Mouse (Mus musculus): Measurements from ENCODE around the gene Zfp704. TPM values are rescaled to one million over a fixed set of nuclear protein-coding genes. Genes with fewer than 3 reads are reported as not detected.

Gene Zfp704
- 2.3 and 4.0 TPM in 2 replicates for polyA plus RNA-seq (2012; ENCODE audit: insufficient read depth, insufficient read length, missing spikeins)

DNA sequence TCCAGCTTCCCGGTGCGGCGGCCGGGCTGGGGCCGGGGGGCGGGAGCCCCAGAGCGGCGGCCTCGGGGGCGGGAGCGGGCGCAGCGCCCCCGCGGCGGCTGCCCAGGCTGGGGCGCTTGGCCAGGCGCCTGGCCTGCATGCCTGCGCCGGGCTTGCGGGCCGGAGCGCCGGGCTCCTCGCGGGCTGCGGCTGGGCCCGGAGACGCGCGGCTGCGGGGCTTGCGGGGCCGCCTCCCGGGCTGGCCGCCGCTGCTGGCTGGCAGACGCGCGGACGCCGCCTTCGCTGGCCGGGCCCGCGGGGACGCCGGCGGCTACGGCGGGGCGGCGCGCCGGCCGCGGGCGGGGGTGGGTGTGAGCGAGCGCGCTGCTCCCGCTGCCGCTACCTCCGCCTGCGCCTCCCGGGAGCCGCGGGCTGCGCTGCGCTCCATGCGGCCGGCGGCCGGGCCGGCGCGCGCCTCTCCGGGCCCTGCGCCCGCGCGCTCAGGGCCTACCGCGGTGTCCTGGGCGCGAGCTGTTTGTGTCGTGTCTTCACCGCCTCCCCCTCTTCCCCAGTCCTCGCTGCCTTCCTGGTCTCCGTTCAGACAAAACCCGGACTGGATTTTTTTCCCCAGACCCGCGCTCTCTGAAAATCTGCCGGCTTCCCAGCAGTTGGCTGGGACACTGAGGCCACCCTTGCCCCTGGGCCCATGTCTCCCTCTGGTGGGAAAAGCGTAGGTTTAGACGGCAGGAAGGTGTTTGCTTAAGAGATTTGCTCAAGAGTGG lies at the start of gene Zfp704:
Zfp704 (minus strand) TSS at position 505 of the 761 bp plus-strand sequence.
- peak within 1 kb of the TSS; percentile 93 for H3K4me3 ChIP-seq (ENCODE audit: insufficient read depth, low read depth, low read length)
- 0 out of 2 replicates have a peak within 1 kb of the TSS, but pooled peaks have one; percentile 3 for H3K27ac ChIP-seq (replicated peaks; ENCODE audit: low read depth, low read length)
- no peaks in the 10 kb centered on the region for H3K4me1 ChIP-seq (ENCODE audit: control insufficient read depth, insufficient read depth, insufficient read length, low read length)

DNA sequence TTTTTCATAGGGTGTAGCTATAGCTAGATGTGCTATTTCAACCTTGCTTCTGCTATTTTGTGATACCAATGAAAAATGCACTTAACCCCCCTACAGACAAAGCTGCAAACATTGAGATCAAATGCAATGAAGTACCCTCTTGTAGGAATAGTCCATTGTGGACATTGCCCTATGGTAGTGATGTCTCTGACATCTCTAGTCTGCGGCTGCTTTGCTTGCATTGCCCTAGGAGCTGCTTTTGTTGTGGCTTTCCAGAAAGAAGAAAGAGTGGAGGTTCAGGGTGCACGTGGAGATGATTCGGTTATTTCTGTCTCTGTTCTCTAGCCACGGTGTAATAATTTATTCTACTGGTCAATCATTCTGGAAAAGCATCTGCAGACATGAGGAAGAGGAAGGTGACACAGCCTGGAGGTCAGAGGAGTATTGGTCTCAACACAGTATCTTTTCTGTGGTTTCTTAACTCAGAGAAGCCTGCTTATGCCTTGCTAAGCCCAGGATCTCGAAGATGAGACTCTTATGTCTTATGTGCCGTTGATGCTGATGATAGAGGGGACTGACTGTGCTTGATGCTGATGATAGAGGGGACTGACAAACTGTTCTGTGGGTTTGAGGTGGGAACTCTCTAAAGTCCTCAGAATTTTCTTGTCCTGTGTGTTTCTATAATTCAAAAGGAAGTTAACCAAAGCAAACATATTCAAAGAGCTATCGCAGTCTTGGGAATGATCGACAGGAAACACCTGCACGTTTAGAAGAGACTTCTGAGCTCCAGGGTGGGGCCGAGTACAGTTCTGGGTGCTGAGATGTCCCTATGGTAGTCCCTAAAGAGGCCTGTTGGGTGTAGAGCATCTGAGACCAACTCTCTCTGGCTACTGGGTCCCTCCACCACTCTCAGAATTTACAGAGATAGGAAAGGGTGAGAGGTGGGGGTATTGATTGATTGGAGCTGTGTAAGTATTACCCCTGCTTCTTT lies 23.4 kb upstream of the Zfp704 start:
- H3K27ac ChIP-seq (replicated peaks; ENCODE audit: low read depth, low read length), result no peak overlapping the region
- no peak overlapping the region for H3K4me3 ChIP-seq (ENCODE audit: insufficient read depth, low read depth, low read length)
- H3K4me1 ChIP-seq (ENCODE audit: control insufficient read depth, insufficient read depth, insufficient read length, low read length), result no peaks in the 10 kb centered on the region; the same call in 1 of the 2 replicates

DNA sequence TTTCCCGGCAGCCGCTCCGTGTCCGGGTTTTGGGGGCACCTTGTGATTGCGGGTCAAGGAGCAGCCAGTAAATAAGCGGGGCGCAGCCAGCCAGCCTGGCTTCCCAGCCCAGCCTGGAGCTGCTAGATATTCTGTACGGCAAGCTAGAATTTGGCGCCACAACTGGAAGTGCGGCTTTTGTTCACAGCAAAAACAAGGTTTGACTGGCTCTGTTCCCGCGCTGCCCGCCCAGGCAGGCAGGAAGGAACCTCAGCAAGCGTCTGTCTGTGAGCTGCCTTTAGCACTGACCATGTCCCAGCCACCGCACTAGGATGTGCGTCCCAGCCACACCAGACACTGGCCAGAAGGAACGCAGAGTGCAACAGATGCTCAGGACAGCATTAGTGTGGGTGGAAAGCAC lies 20.1 kb upstream of the Zfp704 start:
- no peaks in the 10 kb centered on the region; the same call in 1 of the 2 replicates for H3K4me1 ChIP-seq (ENCODE audit: control insufficient read depth, insufficient read depth, insufficient read length, low read length)
- H3K4me3 ChIP-seq (ENCODE audit: insufficient read depth, low read depth, low read length), result peak overlapping the region; percentile 8; the same call in 1 of the 2 replicates
- no peak overlapping the region for H3K27ac ChIP-seq (replicated peaks; ENCODE audit: low read depth, low read length)

DNA sequence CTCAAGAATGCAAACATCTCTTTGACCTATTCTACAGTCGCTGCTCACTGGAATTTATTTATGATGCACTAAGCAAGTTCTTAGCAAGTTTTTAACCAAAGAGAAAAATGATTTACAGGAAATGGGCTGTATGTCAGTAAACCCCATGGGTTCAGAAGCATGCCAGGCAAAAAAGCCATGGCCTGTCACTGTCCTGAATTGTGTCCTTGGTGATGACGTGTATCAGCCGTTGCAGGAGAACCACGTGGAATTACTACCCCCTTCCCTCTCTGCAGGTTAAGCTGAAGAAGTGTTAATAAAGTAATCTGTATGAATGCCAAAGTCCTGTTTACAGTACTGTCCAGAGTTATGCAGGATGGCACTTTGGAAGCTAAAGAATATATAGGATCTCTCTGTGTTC lies 18.2 kb upstream of the Zfp704 start:
- Histone ChIP-seq H3K27ac (replicated peaks; ENCODE audit: low read depth, low read length) (no peak overlapping the region), H3K4me1 (ENCODE audit: control insufficient read depth, insufficient read depth, insufficient read length, low read length) (no peaks in the 10 kb centered on the region; the same call in 1 of the 2 replicates), H3K4me3 (ENCODE audit: insufficient read depth, low read depth, low read length) (no peak overlapping the region)

DNA sequence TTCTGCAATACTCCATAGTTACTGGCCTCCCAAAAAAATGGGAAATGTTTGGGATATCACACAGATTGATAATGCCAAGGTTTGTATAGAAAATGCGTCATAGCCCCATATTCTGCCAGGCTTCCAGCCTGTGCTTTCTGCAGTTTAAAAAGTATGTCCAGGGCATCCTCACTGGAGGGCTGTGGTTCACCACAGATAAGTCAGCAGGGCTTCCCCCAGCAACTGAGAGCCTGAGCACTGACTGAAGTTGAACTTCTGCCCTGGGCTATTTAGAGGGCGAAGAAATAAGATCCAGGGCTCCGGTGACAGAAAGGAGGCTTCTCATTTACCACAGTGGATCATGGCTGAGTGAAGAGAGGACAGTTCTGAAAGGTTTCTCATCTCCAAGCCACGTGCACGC lies 16.3 kb upstream of the Zfp704 start:
- Histone ChIP-seq H3K4me3 (ENCODE audit: insufficient read depth, low read depth, low read length) (no peak overlapping the region), H3K27ac (replicated peaks; ENCODE audit: low read depth, low read length) (no peak overlapping the region), H3K4me1 (ENCODE audit: control insufficient read depth, insufficient read depth, insufficient read length, low read length) (no peaks in the 10 kb centered on the region; the same call in 1 of the 2 replicates)

DNA sequence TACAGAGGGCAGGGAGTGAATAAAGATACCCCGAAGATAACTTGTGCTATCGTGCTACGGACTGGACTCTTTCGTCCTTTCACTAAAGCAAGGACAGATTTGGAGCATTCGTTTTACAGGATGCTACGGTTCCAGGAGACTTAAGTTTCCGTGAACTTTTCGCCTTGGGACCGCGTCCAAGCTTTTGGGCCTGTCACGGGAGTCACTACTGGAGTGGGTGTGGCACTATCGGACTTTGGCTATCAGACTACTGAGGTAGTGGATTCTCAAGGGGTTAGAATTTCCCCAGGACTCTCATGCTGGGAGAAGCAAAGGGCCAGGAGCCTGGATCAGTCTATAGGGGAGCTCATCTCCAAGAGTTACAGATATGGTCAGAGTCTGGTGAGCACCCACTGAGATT lies 10.7 kb upstream of the Zfp704 start:
- no peaks in the 10 kb centered on the region for H3K4me1 ChIP-seq (ENCODE audit: control insufficient read depth, insufficient read depth, insufficient read length, low read length)
- H3K4me3 ChIP-seq (ENCODE audit: insufficient read depth, low read depth, low read length), result no peak overlapping the region
- no peak overlapping the region for H3K27ac ChIP-seq (replicated peaks; ENCODE audit: low read depth, low read length)

DNA sequence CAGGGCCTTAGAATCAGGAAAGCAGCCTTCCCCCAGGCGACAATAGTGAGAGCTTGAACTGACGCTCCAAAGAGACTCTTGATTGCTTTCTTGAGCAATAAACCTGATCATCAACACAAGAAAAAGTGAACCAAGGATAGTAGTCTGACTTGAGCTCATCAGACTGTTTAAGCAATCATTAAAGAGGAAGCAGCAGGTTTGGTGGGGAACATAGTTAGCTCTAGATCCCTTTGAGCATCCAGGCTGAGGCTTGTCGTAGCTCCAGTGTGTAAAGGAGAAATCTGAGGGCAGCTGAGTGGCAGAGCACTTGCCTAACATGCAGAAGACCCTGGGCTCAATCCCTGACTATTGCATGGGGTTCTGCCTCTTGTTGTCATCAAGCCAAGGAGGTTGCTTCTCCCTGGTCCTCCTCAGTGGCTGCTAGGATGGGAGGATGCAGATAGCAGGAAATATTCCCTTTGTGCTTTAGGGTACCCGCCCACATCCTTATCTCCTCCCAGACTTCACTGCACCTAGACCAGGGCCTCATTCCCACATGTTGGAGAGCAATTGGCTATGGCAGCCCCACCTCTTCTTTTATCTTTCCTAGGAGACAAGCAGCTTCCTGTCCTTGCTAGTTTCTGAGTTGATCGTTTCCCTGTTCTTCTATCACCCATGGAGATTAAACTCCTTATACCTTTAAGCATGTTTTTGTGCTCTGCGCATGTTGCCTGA lies 9.8 kb upstream of the Zfp704 start:
- H3K4me3 ChIP-seq (ENCODE audit: insufficient read depth, low read depth, low read length), result no peak overlapping the region
- H3K27ac ChIP-seq (replicated peaks; ENCODE audit: low read depth, low read length), result no peak overlapping the region
- H3K4me1 ChIP-seq (ENCODE audit: control insufficient read depth, insufficient read depth, insufficient read length, low read length), result no peaks in the 10 kb centered on the region

DNA sequence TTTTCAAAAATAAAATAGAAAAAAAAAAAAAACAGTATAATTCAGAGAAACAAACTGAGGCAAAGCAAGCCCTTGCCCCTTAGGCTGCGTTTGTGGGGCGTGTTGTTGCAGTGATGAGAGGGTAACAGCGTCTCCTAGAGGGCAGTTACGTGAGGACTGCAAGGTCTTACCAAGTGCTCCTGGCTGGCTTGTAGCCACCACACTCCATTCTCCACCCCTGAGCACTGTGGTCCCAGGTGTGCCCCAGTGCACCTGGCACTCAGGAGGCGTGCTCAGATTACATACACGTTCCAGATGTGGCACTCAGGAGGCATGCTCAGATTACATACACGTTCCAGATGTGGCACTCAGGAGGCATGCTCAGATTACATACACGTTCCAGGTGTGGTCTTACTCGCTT lies 7.2 kb upstream of the Zfp704 start:
- H3K4me1 ChIP-seq (ENCODE audit: control insufficient read depth, insufficient read depth, insufficient read length, low read length), result no peaks in the 10 kb centered on the region
- no peak overlapping the region for H3K4me3 ChIP-seq (ENCODE audit: insufficient read depth, low read depth, low read length)
- no peak overlapping the region for H3K27ac ChIP-seq (replicated peaks; ENCODE audit: low read depth, low read length)

DNA sequence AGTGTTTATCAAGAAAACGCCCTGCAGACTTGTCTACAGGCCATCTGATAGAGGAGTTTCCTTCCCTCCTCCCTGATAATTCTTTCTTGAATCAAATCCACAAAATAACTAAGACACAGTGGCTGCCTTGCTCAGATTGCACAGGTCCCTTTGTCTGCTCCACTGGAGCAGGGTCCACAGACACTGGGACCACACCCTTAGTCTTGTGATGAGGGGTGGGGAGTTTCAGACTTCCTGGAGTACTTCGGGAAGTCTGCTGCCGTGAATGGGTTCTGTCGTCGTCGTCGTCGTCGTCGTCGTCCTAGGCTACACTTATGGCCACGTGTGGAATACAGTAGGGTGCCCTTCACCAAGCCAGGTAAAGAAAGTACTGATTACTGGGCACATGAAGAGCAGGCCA lies 4.8 kb upstream of the Zfp704 start:
- Histone ChIP-seq H3K4me1 (ENCODE audit: control insufficient read depth, insufficient read depth, insufficient read length, low read length) (no peaks in the 10 kb centered on the region), H3K4me3 (ENCODE audit: insufficient read depth, low read depth, low read length) (no peak overlapping the region), H3K27ac (replicated peaks; ENCODE audit: low read depth, low read length) (no peak overlapping the region)

DNA sequence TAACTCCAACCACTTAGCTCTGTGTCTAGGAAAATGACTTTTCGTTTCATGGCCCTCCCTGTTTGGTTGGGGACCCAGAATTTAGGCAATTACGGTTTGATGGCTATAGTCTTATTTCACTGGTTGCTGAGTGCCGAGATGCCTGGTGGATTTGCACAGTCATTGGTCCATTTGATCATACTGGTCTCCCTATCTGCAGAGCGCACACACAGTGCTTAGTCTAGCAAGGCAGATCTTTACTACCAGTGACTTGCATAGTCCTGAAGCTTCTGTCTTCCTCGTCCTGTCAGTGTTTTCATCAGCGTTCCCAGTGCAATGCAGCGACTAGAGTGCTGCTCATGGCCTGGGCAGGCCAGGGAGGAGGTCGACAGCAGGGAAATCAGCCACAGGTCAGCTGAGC lies 4.1 kb upstream of the Zfp704 start:
- Histone ChIP-seq H3K4me1 (ENCODE audit: control insufficient read depth, insufficient read depth, insufficient read length, low read length) (no peaks in the 10 kb centered on the region), H3K4me3 (ENCODE audit: insufficient read depth, low read depth, low read length) (no peak overlapping the region), H3K27ac (replicated peaks; ENCODE audit: low read depth, low read length) (no peak overlapping the region)

DNA sequence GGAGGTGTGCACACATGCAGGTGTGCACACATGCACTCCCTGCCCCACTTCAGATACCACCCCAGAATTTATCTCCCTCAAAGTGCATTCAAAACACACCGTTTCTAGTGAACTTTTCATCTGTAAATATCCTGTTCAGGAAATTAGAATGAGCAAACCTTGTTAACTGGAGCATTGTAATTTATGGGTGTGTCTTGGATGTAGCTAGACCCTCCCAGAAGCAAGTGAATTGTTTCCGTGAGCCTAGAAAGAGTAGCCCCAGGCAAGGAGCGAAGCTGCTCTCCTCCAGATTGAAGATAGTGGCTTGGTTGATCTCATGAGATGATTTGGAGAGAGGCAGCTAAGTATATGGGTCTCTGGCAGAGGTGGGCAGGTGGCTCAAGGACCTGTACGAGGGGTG lies 1.3 kb upstream of the Zfp704 start:
- H3K4me3 ChIP-seq (ENCODE audit: insufficient read depth, low read depth, low read length), result no peak overlapping the region
- H3K27ac ChIP-seq (replicated peaks; ENCODE audit: low read depth, low read length), result no peak overlapping the region
- no peaks in the 10 kb centered on the region for H3K4me1 ChIP-seq (ENCODE audit: control insufficient read depth, insufficient read depth, insufficient read length, low read length)

DNA sequence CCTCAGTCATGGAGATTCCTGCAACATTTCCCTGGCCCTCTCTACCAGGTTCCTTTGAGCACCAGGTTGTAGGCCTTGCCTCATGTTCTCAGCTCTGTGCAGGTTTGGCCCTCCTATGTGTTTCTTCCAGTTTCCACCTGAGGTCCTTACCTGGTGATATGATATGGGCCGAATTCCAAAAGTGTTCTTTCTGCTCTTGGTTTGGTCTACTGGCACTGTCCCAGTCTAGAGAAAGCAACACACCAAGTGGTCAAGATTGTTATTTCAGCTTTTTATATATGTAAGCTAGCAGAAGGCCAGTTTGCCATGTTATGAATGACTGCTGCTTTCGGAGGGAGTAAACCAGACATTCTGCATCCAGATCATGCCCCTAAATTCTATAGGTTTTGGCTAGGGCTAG lies 541 bp upstream of the Zfp704 start:
- no peak overlapping the region for H3K27ac ChIP-seq (replicated peaks; ENCODE audit: low read depth, low read length)
- peak overlapping the region; percentile 93 for H3K4me3 ChIP-seq (ENCODE audit: insufficient read depth, low read depth, low read length)
- no peaks in the 10 kb centered on the region for H3K4me1 ChIP-seq (ENCODE audit: control insufficient read depth, insufficient read depth, insufficient read length, low read length)

DNA sequence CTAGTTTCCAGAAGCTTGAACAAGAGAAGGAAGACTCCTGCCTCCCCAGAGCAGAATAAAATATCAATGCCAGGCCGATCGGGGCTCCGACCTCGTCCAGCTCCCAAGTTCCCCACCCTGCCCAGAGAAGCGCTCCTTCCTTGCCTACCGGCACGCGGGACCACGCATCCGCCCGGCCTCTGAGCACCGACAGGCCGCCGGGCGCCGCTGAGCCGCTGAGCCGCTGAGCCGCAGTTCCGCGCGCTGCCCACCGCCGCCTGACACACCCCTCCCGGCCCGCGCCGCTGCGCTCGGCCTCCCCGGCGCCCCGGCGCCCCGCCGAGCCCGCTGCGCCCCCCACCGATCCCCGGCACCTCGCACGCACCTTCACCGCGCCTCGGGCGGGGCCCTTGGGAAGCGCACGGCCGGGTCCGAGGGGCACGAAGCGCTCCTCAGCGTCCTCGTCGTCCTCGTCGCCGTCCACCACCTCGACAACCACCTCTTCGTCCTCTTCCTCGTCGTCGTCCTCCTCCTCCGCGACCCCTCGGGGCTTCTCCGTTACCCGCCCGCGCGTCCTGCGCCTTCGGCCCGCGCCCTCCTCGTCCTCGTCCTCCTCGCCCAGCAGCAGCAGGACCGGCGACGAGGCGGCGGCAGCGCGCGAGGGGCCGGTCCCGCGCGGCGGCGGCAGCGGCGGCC lies 842 bp downstream of the Zfp704 start:
- Histone ChIP-seq H3K27ac (replicated peaks; ENCODE audit: low read depth, low read length) (0 out of 2 replicates have a peak overlapping the region, but pooled peaks have one; percentile 3), H3K4me3 (ENCODE audit: insufficient read depth, low read depth, low read length) (peak overlapping the region; percentile 93), H3K4me1 (ENCODE audit: control insufficient read depth, insufficient read depth, insufficient read length, low read length) (no peaks in the 10 kb centered on the region)

DNA sequence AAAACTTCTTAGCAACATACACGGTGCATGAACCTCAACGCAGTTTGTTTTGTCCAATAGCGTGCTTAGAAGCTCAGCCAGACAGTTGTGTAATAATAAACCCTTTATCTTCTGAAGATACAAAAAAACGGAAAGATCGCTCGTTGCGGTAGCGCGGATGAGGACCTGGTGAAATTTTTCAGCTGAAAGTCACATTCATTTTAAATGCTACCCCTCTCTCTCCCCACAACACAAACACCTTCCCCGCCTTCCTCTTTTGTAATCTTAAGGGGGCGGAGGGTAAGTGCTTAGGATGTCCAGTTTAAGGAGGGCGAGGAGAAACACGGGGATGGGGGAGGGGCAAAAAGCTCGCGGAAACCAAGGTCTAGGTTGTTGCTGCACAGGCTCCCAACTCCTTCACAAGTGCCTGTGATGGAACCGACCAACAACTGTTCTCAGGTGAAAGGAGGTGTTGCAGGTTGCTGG lies 1.4 kb downstream of the Zfp704 start:
- Histone ChIP-seq H3K4me1 (ENCODE audit: control insufficient read depth, insufficient read depth, insufficient read length, low read length) (no peaks in the 10 kb centered on the region), H3K27ac (replicated peaks; ENCODE audit: low read depth, low read length) (no peak overlapping the region), H3K4me3 (ENCODE audit: insufficient read depth, low read depth, low read length) (peak overlapping the region; percentile 93)
